Mouse (Mus musculus) olfactory bulb, adult 2 months (tissue): ENCODE data around the gene Tmem89. TPM values are rescaled to one million over a fixed set of nuclear protein-coding genes. Genes with fewer than 3 reads are reported as not detected.

ENCODE experiments used
- H3K27ac ChIP-seq: fragments of 200-500 bp; 2 replicates; pipeline ENCODE4 v1.5.1; 2012; ENCODE audit warnings: low read depth, low read length; ENCODE audit not compliant: insufficient read depth
- H3K4me1 ChIP-seq: fragments of 200-500 bp; 2 replicates; pipeline ENCODE4 v1.6.1; 2012; ENCODE audit warnings: low read length; ENCODE audit not compliant: control insufficient read depth, insufficient read depth
- H3K4me3 ChIP-seq: fragments of 200-500 bp; 2 replicates; pipeline ENCODE4 v1.5.1; 2012; ENCODE audit warnings: mild to moderate bottlenecking, low read depth, low read length, moderate library complexity; ENCODE audit not compliant: insufficient read depth
- CTCF ChIP-seq: fragments of 200-500 bp; IDR thresholded peaks from 2 replicates; pipeline ENCODE4 v1.5.1; 2012; ENCODE audit warnings: low read depth, mild to moderate bottlenecking, low read length, moderate library complexity; ENCODE audit not compliant: insufficient read depth
- POLR2A ChIP-seq: fragments of 200-500 bp; IDR thresholded peaks from 2 replicates; pipeline ENCODE4 v1.6.1; 2012; ENCODE audit warnings: mild to moderate bottlenecking, low read depth, low read length, moderate library complexity; ENCODE audit not compliant: insufficient read depth
- WGBS: fragments of 180-500 bp; shearing (Covaris S2); methylation state at CpG from one replicate; pipeline ENCODE4 v1.1.7; 2018; 5-methylcytosine and 5-hydroxymethylcytosine counted together
- polyA plus RNA-seq: library from polyadenylated mRNA; stranded (reverse); fragments of >200 nt; gene quantifications from 2 replicates; pipeline ENCODE4 v1.2.4, GENCODE M21; 2012; ENCODE audit warnings: low replicate concordance; ENCODE audit not compliant: missing spikeins, insufficient read depth, insufficient read length

Tmem89 gene
- polyA plus RNA-seq, 1 experiment: not detected

DNA sequence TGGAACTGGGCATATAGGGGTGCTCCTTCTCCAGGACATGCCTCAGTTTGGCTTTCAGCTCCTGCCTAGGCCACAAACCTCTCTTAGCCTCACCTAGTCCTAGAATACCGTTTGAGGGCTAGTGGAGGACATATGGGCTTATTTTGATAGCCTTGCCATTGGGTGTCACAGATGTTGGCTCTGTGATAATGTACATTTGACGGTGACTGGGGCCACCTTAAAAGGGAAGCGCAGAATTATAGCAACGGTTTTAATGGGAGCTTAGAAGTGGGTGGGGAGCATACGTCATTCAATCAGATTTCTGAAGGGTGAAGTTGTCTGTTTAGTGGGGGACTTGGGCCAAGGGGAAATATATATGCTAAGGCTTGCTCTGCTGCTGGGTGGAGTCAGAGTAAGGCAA, 31.2 kb downstream of the Tmem89 start:
- Histone ChIP-seq H3K4me1 (peaks cover 21% of the 10 kb centered on the region), H3K27ac (no peak overlapping the region), H3K4me3 (no peak overlapping the region)
- 84% methylated on average over 5 of the region's 5 CpGs for WGBS
- TF ChIP-seq CTCF (no peak), POLR2A (no peak)

DNA sequence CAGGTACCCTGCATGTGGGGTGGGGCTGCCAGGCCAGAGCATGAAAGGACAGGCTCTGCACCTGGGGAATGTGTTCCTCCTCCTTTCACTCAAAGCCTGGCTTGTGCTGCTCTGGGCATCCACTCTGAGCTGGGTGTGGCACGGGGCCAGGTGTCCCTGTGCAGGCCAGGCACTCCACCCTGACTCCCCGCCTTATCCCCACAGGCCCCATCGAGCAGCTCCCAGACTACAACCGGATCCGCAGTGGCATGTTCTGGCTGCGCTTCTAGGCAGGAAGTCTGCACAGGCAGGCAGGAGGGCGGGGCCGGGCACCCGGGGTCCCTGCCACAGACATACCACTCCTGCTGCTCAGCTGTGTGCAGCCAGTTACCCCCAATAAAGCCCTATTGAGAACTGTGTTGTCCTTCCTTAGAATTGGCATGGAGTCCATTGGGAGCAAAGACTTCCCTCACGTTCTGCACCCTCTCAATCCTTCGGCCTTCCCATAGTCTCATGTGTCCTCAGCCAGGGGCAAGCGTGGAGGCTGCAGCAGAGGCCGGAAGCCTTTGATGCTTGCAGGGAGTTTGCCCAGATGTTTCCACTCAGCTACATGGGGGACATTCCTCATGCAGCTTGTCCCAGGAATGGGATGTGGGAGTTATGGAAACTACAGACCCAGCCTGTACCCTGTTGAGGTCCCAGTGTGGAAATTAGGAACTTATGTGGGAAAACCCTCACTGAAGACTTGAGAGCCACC, 35.0 kb downstream of the Tmem89 start:
- no peak for TF ChIP-seq POLR2A
- TF ChIP-seq CTCF: no peak
- H3K4me3 ChIP-seq: no peak overlapping the region
- H3K27ac ChIP-seq: no peak overlapping the region
- 79% methylated on average over 13 of the region's 13 CpGs for WGBS
- peaks cover 25% of the 10 kb centered on the region for H3K4me1 ChIP-seq

DNA sequence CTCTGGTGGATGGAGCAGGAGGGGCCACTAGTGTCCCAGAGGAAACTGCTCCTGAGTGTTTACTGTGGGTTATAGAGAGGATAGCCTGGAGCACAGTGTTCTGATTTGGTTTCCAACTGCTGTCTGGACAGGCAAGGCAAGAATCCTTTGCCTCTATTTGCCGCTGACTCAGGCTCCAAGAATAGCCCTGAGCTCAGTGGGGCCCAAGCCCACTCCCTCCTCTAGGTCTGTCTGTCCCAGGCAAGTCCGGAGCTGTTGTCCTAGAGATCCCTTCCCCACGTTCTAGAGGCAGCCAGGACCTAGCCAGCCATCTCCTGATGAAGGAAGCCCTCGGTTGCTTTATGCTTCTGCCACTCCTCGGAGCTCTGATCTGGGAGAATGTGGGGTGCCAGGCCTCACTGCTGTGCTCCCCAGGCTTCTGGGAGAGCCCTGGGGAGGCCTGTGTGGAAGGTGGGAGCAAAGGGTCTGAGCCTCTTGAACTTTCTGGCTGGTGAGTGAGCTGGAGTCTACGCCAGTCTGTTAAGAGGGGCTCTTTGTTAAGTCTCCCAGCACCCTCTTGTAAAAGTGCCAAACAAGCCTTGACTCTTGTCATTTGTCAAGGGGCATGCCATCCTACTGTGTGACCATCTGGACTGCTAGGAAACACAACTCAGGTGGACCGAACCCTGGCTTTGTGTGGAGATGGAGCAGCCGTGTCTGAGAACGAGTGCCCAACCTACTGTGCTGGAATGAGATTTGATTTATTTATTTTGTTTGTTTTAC, 35.7 kb downstream of the Tmem89 start:
- peaks cover 19% of the 10 kb centered on the region for H3K4me1 ChIP-seq
- H3K27ac ChIP-seq: no peak overlapping the region
- H3K4me3 ChIP-seq: no peak overlapping the region
- TF ChIP-seq CTCF (no peak), POLR2A (no peak)
- WGBS: 80% methylated on average over 9 of the region's 9 CpGs

DNA sequence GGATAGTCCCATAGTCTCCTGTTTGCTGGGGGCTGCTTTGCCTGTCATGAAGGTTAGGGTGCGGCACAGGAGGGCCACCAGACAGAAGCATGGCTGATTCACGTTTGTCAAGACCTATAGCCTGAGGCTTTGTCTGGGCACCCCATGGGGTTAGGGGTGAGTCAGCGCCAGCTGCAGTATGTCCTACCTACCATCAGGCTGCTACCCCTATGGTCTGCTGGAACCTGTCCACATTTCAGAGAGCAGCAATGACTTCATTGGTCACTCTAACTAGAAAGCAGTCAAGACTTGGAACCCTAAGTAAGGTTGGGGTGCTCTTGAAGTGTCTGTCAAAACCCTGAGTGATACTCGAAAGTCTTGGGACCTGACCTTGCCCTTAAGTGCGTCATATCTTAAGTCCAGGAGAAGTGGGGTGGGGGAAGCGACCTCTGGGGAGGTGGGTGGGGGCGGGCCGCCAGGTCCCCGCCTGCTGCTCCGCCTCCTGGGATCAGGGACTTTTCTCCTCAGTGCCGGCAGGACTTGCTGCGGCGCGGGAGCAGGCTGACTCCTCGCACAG, 38.7 kb downstream of the Tmem89 start, which contains the start of gene Col7a1:
Col7a1 (plus strand) TSS at position 506 of the 556 bp plus-strand sequence.
- Histone ChIP-seq H3K4me3 (no peak within 1 kb of the TSS), H3K4me1 (peaks cover 17% of the 10 kb centered on the region; the same call in 1 of the 2 replicates), H3K27ac (no peak within 1 kb of the TSS)
- 11% methylated on average over 15 of the region's 15 CpGs for WGBS
- TF ChIP-seq CTCF (no peak), POLR2A (no peak)

DNA sequence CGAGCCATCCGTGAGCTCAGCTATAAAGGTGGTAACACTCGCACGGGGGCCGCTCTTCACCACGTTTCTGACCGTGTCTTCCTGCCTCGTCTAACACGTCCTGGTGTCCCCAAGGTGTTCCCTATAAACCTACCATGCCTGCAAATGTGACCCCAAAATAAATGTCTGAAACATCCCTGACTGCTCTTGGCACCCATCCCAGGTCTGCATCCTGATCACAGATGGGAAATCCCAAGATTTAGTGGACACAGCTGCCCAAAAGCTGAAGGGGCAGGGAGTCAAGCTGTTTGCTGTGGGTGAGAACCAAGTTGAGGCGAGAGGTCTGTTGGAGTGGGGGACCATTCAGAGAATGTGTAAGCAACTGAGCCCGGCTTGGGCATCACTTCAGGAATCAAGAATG, 40.8 kb downstream of the Tmem89 start:
- WGBS: 91% methylated on average over 11 of the region's 11 CpGs

DNA sequence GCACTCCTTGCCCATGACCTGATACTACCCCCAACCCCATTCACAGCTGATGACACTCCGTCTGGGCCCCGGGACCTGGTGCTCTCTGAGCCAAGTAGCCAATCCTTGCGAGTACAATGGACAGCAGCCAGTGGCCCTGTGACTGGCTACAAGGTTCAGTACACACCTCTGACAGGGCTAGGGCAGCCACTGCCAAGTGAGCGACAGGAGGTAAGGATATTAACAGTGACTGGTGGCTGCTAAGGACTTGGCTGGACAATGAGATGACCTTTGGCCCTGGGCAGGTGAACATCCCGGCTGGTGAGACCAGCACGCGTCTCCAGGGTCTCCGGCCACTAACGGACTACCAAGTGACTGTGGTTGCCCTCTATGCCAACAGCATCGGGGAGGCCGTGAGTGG, 41.4 kb downstream of the Tmem89 start:
- no peak overlapping the region for H3K27ac ChIP-seq
- 93% methylated on average over 11 of the region's 11 CpGs for WGBS
- H3K4me3 ChIP-seq: no peak overlapping the region
- H3K4me1 ChIP-seq: peaks cover 7% of the 10 kb centered on the region; the same call in 1 of the 2 replicates
- no peak for TF ChIP-seq CTCF
- TF ChIP-seq POLR2A: no peak

More for the DNA sequence above, 40.8 kb downstream of the Tmem89 start:
- TF ChIP-seq POLR2A (no peak), CTCF (no peak)
- Histone ChIP-seq H3K27ac (no peak overlapping the region), H3K4me3 (no peak overlapping the region), H3K4me1 (peaks cover 7% of the 10 kb centered on the region; the same call in 1 of the 2 replicates)

DNA sequence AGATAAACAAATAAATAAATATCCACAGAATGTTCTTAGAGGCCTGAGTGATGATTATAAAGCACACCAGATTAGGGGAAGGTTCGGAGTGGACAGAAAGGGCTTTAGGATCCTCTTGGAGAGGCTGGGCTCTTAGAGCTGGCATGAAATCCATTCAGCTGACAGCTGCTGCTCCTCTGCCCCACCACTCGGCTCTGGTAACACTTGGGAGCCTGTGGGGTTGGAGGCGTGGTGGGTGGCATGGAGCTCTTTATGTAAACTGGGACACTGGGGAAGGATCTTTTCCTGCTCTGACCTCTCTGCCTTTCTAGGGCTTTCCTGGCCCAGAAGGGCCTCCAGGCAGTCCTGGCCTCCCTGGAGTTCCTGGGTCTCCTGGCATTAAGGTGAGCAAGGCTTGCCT, 49.2 kb downstream of the Tmem89 start:
- H3K27ac ChIP-seq: no peak overlapping the region
- no peak overlapping the region for H3K4me3 ChIP-seq
- WGBS: 81% methylated on average over 3 of the region's 3 CpGs
- TF ChIP-seq POLR2A (no peak), CTCF (no peak)
- no peaks in the 10 kb centered on the region for H3K4me1 ChIP-seq

DNA sequence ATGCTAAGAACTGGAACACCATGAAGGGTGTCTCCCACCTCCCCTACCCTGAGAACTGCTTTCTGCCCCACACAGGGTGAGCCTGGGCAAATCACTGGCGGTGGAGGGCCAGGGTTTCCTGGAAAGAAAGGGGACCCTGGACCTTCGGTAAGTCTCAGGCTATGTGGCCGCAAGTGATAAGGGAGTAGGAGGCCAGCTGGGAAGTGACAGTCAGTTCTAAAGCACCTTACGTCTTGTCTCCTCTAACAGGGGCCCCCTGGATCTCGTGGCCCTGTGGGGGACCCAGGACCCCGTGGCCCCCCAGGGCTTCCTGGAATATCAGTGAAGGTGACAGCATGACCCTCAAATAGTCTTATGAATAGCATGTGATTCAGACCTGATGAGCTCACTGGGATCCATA, 49.9 kb downstream of the Tmem89 start:
- no peak overlapping the region for H3K27ac ChIP-seq
- no peak for TF ChIP-seq CTCF
- TF ChIP-seq POLR2A: no peak
- no peaks in the 10 kb centered on the region for H3K4me1 ChIP-seq
- H3K4me3 ChIP-seq: no peak overlapping the region
- WGBS: 82% methylated on average over 6 of the region's 6 CpGs

Other genes starting within 250 kb of the Tmem89 start
- gene Prkar2a, start 225.3 kb upstream of the Tmem89 start, polyA plus RNA-seq: not detected in 2 replicates
- not detected in 2 replicates for gene Ip6k2, start 130.8 kb upstream of the Tmem89 start, polyA plus RNA-seq
- not detected in 2 replicates for gene Nckipsd, start 106.3 kb upstream of the Tmem89 start, polyA plus RNA-seq
- gene Celsr3, start 88.3 kb upstream of the Tmem89 start, polyA plus RNA-seq: not detected in 2 replicates
- gene Slc26a6, start 61.3 kb upstream of the Tmem89 start, polyA plus RNA-seq: not detected in 2 replicates
- 636 and 722 TPM in 2 replicates for gene Uqcrc1, start 22.0 kb downstream of the Tmem89 start, polyA plus RNA-seq
- gene Col7a1, start 39.0 kb downstream of the Tmem89 start, polyA plus RNA-seq: not detected in 2 replicates
- gene Ucn2, start 71.4 kb downstream of the Tmem89 start, polyA plus RNA-seq: not detected in 2 replicates
- not detected in 2 replicates for gene Pfkfb4, start 77.2 kb downstream of the Tmem89 start, polyA plus RNA-seq
- gene Shisa5, start 123.9 kb downstream of the Tmem89 start, polyA plus RNA-seq: not detected in 2 replicates
- not detected in 2 replicates for gene Trex1, start 145.1 kb downstream of the Tmem89 start, polyA plus RNA-seq
- not detected in 2 replicates for gene Atrip, start 159.5 kb downstream of the Tmem89 start, polyA plus RNA-seq
- not detected in 2 replicates for gene Ccdc51, start 167.9 kb downstream of the Tmem89 start, polyA plus RNA-seq
- gene Tma7, start 168.0 kb downstream of the Tmem89 start, polyA plus RNA-seq: not detected in 2 replicates
- not detected in 2 replicates for gene Plxnb1, start 180.8 kb downstream of the Tmem89 start, polyA plus RNA-seq
- not detected in 2 replicates for gene Fbxw21, start 247.4 kb downstream of the Tmem89 start, polyA plus RNA-seq